Mouse (Mus musculus) heart, postnatal 10 days (tissue): ENCODE data around the gene Dctpp1. TPM values are rescaled to one million over a fixed set of nuclear protein-coding genes. Genes with fewer than 3 reads are reported as not detected.

ENCODE experiments used
- DNase-seq, 2 experiments: peaks; one replicate each; pipeline ENCODE4 v3.0.0; 2021
- intact Hi-C: fragments of 180-260 bp; cut with DNase I; formaldehyde crosslinking; loops from one replicate; pipeline ENCODE4 v1.15.1; 2025
- total RNA-seq, 2 experiments: library from RNA; stranded (reverse); gene quantifications; 2 replicates each; pipeline ENCODE4 v1.2.3; 2021

Dctpp1 gene
- total RNA-seq: 10 to 100 TPM; 45.2 to 48.5 TPM

GRCm38 (mm10) chr7:127260309-127261111 is at the start of gene Dctpp1:
TSS of gene Dctpp1 (minus strand) at chr7:127260709.
- intact Hi-C loops: loop anchor here (2.0 to 5.0 kb wide), 2 partner anchors 14 to 82 kb away; partner anchors contain the start of gene Sephs2

DNA sequence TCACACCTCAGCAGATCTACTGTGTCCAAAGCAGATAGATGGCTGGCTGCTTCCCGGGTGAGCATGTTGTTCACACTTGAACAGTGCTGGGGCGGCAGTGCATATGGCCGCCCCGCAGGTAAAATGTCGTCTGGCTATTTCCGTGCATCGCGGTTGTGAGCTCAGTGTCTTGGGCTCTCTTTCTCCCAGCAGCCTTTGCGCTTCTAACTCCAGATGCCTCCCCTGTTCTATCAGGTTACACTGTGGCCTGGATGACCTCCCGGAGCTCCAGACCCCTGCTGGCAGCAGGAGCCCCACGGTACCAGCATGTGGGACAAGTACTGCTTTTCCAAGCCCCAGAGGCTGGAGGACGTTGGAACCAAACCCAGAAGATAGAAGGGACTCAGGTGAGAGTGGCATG is 49.4 kb upstream of the Dctpp1 start:
- no peak for DNase-seq
- intact Hi-C loops: loop anchor here (1.0 to 2.0 kb wide), 2 partner anchors 33 to 188 kb away; no protein-coding TSS in a partner anchor

More at GRCm38 (mm10) chr7:127260309-127261111, at the start of gene Dctpp1:
- peak; percentile 98 to 99 for DNase-seq

- peak; percentile 81 to 87 for DNase-seq
- intact Hi-C loops: loop anchor here (1.0 to 2.0 kb wide), 2 partner anchors 34 to 189 kb away; no protein-coding TSS in a partner anchor
Measured at GRCm38 (mm10) chr7:127308887-127309286, 48.4 kb upstream of the Dctpp1 start.

- intact Hi-C loops: loop anchor here (2.0 kb wide), 1 partner anchor 34 kb away; no protein-coding TSS in a partner anchor
- DNase-seq: peak in 1 of 2 experiments; percentile 23
Measured at GRCm38 (mm10) chr7:127308431-127308830, 47.9 kb upstream of the Dctpp1 start.

GRCm38 (mm10) chr7:127297586-127298193 is 37.2 kb upstream of the Dctpp1 start:
- no peak for DNase-seq
- intact Hi-C loops: no loop called here

DNA sequence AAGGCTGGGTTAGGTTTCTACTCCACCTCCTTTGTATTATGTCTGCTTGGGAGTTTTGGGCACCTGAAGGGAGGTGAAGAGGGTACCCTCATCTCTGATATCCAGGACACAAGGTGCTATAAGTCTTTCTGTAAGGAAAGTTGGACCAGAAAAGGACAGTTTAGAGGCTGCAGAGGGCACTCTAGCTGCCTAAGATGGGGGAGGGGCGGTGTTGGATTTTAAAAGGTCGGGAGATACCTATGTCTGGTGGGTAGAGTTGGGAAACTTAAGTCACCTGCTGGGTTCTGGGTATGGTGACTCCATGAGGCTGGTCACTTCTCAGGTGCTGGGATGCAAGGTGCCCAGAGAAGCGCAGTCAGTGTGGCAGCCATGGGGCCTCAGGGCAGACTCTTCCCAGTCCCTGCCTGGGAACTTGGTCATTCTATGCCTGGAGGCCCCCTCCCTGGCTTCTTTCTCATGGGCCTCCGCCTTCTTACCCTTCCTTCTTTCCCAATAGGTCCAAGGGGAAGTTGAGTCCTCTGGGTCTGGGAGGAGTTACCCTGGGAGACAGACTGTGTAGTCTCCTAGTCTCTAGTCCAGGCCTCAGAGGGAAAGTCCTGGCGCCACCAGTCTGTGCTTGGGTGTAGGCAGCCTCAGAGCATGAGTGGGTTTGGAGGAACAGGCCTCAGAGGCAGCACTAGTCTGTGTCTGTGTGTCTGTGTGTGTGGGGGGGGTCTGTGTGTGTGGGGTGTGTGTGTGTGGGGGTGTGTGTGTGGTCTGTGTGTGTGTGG is 36.5 kb upstream of the Dctpp1 start:
- DNase-seq: no peak
- intact Hi-C loops: no loop called here

- no peak for DNase-seq
- intact Hi-C loops: no loop called here
Measured at GRCm38 (mm10) chr7:127296098-127296497, 35.6 kb upstream of the Dctpp1 start, which contains the start of gene Itgal. TSS of gene Itgal (plus strand) at chr7:127296260.

- intact Hi-C loops: no loop called here
Measured at GRCm38 (mm10) chr7:127290142-127290541, 29.6 kb upstream of the Dctpp1 start.

DNA sequence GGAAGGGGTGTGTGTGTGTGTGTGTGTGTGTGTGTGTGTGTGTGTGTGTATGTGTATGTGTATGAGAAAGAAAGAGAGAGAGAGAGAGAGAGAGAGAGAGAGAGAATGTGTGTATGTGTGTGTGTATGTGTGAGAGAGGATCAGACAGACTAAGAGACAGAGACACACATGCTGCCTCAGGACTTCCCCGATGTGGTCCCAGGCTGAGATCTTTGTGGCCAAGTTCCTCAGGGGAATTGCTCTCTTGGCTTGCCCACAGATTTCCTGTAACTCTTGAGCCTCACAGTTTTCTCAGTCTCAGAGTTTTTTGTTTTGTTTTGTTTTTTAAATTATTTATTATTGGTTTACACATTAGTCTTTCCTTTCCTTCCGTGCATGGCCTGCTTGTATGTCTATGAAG is 28.8 kb upstream of the Dctpp1 start:
- DNase-seq: no peak
- intact Hi-C loops: no loop called here

More at GRCm38 (mm10) chr7:127290142-127290541, 29.6 kb upstream of the Dctpp1 start:
- DNase-seq: no peak

- intact Hi-C loops: no loop called here
Measured at GRCm38 (mm10) chr7:127287940-127288339, 27.4 kb upstream of the Dctpp1 start.

DNA sequence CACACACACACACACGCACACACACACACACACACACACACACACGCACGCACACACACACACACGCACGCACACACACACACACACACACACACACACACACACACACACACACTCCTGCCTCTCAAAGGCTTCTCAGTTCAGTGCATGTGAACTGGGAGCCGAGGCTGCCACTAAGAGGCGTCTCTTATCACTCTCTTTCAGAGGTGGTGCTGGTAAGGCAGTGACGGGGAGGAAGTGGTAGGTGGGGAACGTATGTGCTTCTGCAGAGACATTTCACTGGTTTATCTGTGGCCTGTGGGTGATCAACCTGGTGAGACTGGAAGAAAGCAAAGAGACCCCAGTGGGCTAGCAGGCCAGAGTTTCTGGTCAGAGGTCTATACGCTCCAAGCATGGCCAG is 24.6 kb upstream of the Dctpp1 start:
- DNase-seq: no peak
- intact Hi-C loops: no loop called here

More at GRCm38 (mm10) chr7:127287940-127288339, 27.4 kb upstream of the Dctpp1 start:
- DNase-seq: no peak

GRCm38 (mm10) chr7:127282190-127282589 is 21.7 kb upstream of the Dctpp1 start:
- no peak for DNase-seq
- intact Hi-C loops: no loop called here

DNA sequence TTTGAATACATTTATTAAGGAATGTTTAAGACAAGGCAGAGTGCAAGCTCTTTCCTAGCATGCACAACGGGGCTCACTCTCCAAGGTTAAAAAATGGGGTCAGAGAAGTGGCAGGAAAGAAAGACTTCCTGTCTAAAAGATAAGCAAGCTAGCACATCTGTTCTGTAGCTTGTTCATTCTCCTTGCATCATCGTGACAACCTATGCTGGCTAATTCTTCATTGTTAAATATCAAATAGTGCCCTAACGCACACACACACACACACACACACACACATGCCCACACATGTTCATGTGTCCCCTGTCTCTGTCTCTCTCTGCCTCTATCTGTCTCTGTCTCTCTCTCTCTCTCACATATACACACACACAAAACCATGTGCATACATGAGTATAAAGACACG is 20.6 kb upstream of the Dctpp1 start:
- no peak for DNase-seq
- intact Hi-C loops: no loop called here

- DNase-seq: peak; percentile 46 to 51
- intact Hi-C loops: no loop called here
Measured at GRCm38 (mm10) chr7:127280092-127280491, 19.6 kb upstream of the Dctpp1 start.

- intact Hi-C loops: no loop called here
- DNase-seq: peak in 1 of 2 experiments; percentile 52
Measured at GRCm38 (mm10) chr7:127278311-127278710, 17.8 kb upstream of the Dctpp1 start.

DNA sequence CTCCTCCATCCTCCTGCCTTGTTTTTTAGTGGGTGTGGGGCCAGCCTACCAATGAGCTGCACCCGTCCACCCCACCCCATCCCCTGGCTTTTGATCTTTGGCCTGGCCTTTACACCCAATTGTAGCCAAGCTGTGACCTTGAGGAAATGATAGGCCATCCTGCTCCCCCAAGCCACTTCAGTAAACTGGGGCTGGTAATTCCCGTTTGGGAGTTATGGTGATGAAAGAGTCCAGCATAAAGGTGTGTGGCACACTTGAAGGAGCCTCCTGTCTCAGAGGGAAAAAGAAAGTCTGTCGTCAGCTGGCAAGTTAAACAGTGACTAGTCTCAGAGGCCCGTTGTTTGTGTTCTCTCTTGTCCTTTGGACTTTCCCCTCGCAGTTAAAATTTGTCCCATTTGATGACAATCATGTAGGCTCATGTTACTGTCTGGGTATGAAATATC is 16.0 kb upstream of the Dctpp1 start:
- no peak for DNase-seq
- intact Hi-C loops: no loop called here

DNA sequence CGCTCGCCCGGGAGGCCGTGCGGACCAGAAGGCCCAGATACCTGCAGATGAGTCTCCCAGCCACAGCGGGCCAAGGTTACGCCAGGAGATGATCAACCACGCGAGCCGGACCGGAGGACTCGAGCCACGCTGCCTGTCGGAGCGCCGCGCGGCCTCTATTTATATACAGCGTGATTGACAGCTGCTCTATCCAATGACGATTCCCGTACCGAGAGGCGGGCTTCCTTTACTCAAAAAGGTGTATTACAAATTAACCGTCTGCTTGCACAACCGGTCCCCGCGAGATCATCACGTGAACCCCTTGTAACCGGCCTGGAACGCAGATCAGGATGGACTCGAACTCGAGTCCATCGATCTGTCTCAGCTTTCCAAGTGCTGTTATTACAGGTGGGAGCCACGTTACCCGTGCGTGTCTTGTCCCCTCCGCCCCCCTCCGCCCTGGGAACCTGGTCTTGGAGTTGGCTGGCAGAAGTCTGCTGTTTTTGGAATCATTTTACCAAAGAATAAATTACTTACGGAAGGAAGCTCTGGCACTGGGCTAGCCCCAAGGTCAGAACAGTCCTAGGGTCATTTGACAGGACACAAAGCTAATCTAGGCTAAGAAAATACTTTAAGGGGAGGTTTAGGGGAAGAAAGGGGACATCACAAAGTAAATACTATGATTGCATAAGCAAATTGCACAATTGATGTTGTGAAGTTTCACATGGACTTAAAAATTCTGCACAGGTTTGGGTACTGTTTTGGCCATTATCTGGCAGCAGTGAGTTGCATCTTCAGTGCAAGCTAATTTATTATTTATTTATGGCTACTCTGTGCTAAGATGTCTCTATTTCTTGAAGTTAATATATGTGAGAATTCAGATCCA is 13.6 kb upstream of the Dctpp1 start, which contains the start of gene Sephs2:
Gene Sephs2, minus strand, starts transcription at position 131 of the 865 bp plus-strand sequence.
- peak; percentile 97 for DNase-seq
- intact Hi-C loops: loop anchor here (2.0 kb wide), 1 partner anchor 13 kb away; the partner anchor contains the start of gene Dctpp1

- peak in 1 of 2 experiments; percentile 70 for DNase-seq
Measured at GRCm38 (mm10) chr7:127273118-127273923, 12.8 kb upstream of the Dctpp1 start.

GRCm38 (mm10) chr7:127272566-127272965 is 12.1 kb upstream of the Dctpp1 start:
- no peak for DNase-seq
- intact Hi-C loops: no loop called here

More at GRCm38 (mm10) chr7:127273118-127273923, 12.8 kb upstream of the Dctpp1 start:
- intact Hi-C loops: no loop called here
